Mouse (Mus musculus) intestine, postnatal 0 days (tissue): ENCODE results near the gene Myo10. TPM values are rescaled to one million over a fixed set of nuclear protein-coding genes. Genes with fewer than 3 reads are reported as not detected.
A peak's percentile ranks its signal among the peaks of the same experiment; 100 is the strongest.

ENCODE experiments used
- ATAC-seq: fragments of 200-750 bp; cut with Nextera tagmentation; 2 replicates; pipeline ENCODE4 v1.8.0; 2017; ENCODE audit warnings: mild to moderate bottlenecking, moderate TSS enrichment, moderate library complexity
- H3K27ac ChIP-seq: fragments of 300-500 bp; sonication (generic); 2 replicates; pipeline ENCODE4 v1.5.1; 2014; ENCODE audit warnings: mild to moderate bottlenecking, low read depth, low read length, moderate library complexity
- H3K27me3 ChIP-seq: fragments of 300-500 bp; sonication (generic); replicated peaks from 2 replicates; pipeline ENCODE4 v1.6.1; 2014; ENCODE audit warnings: low read length, mixed read lengths; ENCODE audit not compliant: control insufficient read depth, insufficient read depth
- H3K36me3 ChIP-seq: fragments of 300-500 bp; sonication (generic); 2 replicates; pipeline ENCODE4 v1.6.1; 2014; ENCODE audit warnings: mild to moderate bottlenecking, moderate library complexity; ENCODE audit not compliant: control insufficient read depth, insufficient read depth
- H3K4me1 ChIP-seq: fragments of 300-500 bp; sonication (generic); replicated peaks from 2 replicates; pipeline ENCODE4 v1.6.1; 2014; ENCODE audit warnings: antibody characterized with exemption, low read length, mixed read lengths; ENCODE audit not compliant: control insufficient read depth, insufficient read depth
- H3K4me2 ChIP-seq: fragments of 300-500 bp; sonication (generic); replicated peaks from 2 replicates; pipeline ENCODE4 v1.6.1; 2014; ENCODE audit warnings: low read depth, mild to moderate bottlenecking, moderate library complexity
- H3K4me3 ChIP-seq: fragments of 300-500 bp; sonication (generic); 2 replicates; pipeline ENCODE4 v1.5.1; 2014; ENCODE audit warnings: low read depth, low read length
- H3K9ac ChIP-seq: fragments of 300-500 bp; sonication (generic); 2 replicates; pipeline ENCODE4 v1.6.1; 2014; ENCODE audit warnings: mild to moderate bottlenecking, low read depth, low read length
- H3K9me3 ChIP-seq: fragments of 300-500 bp; sonication (generic); 2 replicates; pipeline ENCODE4 v1.6.1; 2016; ENCODE audit warnings: mixed run types; ENCODE audit not compliant: control insufficient read depth
- CTCF ChIP-seq: sonication (generic); IDR thresholded peaks from 2 replicates; pipeline ENCODE4 v1.5.1; 2016; ENCODE audit warnings: low read depth, mild to moderate bottlenecking, control low read depth, antibody characterized with exemption, moderate library complexity
- WGBS: fragments of 180-500 bp; shearing (Covaris S2); extraction: QIAGEN DNeasy Blood & Tissue Kit; methylation state at CpG from one replicate; pipeline ENCODE4 v1.1.7; 2014; 5-methylcytosine and 5-hydroxymethylcytosine counted together
- polyA plus RNA-seq: library from polyadenylated mRNA; unstranded; fragments of >200 nt; fragmentation: Nextera tagmentation; extraction: Ambion mirVana; gene quantifications from 2 replicates; pipeline ENCODE4 v1.2.1, GENCODE M21; 2015

Gene Myo10
- polyA plus RNA-seq, 1 experiment from 2014 or later, result 9.5 TPM

DNA sequence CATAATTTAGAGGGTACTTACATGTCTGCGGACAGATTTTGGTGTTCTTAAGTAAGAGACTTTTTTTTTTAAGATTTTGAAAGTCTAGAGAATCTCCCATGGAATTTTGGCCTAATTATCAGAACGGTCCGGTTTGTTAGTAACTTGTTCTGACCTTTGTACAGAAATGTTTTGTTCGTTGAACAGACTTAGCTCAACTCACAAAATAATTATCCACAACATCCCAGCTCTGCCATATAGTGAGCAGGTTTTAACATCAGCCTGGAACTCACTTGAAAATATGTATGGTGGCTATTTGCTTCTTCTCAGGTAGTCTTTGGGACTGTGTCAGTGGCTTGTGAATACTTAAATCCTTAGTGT lies 68.4 kb downstream of the Myo10 start:
- Histone ChIP-seq H3K27me3 (no peaks in the 10 kb centered on the region), H3K4me1 (no peaks in the 10 kb centered on the region), H3K36me3 (no peaks in the 10 kb centered on the region), H3K27ac (no peak overlapping the region), H3K4me3 (no peak overlapping the region), H3K9me3 (no peaks in the 10 kb centered on the region), H3K4me2 (no peak overlapping the region), H3K9ac (no peak overlapping the region)
- TF ChIP-seq CTCF, result no peak
- no peak for ATAC-seq
- 68% methylated on average over 4 of the region's 4 CpGs for WGBS

DNA sequence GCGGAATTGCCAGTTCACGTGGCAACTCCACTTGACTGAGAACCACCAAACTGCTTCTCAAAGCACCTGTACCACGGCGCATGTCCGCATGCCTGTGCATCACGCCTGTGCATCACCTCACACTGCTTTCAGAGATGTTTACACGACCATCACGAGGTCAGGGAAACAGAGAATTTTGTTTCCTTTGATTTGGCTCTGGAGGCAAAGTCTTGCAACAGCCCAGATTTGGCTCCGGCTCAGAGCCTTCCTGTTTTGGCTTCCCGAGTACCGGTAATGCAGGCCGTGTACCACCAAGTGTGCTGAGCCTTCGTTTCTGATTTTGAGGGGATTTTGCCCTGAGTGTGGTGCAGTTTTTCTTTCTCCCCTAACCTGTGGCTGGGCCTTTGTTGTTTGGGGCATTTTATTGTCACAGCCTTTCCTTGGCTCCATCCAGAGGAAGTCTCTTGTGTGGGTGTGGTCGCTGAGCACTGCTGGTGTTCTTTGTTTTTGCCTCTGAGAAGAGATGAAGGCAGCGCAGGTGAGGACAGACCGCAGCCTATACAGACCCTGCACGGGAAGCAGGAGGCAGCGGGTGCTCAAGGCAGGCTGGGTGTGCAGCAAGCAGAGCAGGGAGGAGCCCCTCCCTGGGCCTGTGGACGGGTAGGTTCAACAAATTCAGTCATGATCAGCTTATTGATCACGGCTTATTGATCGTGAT lies 70.1 kb downstream of the Myo10 start:
- WGBS, result 57% methylated on average over 21 of the region's 21 CpGs

DNA sequence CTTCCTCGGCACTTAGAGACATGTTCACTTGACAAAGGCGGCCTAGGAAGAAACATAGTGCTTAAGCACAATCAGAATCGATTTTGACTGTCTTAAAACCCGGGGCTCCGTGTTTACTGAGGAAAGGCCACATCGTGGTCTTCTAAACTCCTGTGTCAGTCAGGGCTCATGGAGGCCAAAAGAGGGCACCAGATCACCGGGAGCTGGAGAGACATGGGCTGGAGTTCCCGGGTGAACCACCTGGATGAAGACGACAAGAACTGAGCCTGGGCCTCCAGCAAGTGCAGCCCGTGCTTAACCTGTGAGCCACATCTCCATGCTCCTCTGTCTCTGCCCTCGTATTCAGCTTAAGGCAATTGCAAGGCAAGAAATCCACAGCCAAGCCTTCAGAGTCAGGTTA lies 71.4 kb downstream of the Myo10 start:
- no peak overlapping the region for H3K4me2 ChIP-seq
- no peak overlapping the region for H3K9ac ChIP-seq
- no peaks in the 10 kb centered on the region for H3K4me1 ChIP-seq
- ATAC-seq, result no peak
- H3K4me3 ChIP-seq, result no peak overlapping the region
- no peak overlapping the region for H3K27ac ChIP-seq
- WGBS, result 68% methylated on average over 11 of the region's 11 CpGs
- no peaks in the 10 kb centered on the region for H3K27me3 ChIP-seq
- 0 out of 2 replicates have a peak, but pooled peaks have one; percentile 16 for TF ChIP-seq CTCF
- no peaks in the 10 kb centered on the region for H3K9me3 ChIP-seq
- no peaks in the 10 kb centered on the region for H3K36me3 ChIP-seq

More for the DNA sequence above, 70.1 kb downstream of the Myo10 start:
- Histone ChIP-seq H3K4me2 (no peak overlapping the region), H3K9me3 (no peaks in the 10 kb centered on the region), H3K27me3 (no peaks in the 10 kb centered on the region), H3K4me1 (no peaks in the 10 kb centered on the region), H3K9ac (no peak overlapping the region), H3K4me3 (no peak overlapping the region), H3K36me3 (no peaks in the 10 kb centered on the region), H3K27ac (no peak overlapping the region)
- ATAC-seq, result no peak
- no peak for TF ChIP-seq CTCF

DNA sequence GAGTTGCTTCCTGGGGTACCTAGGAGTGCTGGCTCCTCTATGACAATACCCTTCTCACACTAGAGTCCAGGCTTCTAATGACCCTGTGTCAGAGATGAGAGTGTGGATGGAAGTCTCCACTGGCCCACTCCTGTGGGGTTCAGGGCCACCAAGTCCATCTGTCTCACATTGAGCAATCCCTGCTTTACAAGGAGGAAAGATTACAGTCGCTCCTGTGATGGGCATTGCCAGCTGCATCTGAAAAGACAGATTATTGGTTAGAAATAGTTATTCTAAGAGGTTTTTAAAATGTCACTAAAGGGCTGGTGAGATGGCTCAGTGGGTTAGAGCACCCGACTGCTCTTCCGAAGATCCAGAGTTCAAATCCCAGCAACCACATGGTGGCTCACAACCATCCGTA lies 72.4 kb downstream of the Myo10 start:
- Histone ChIP-seq H3K4me1 (no peaks in the 10 kb centered on the region), H3K36me3 (no peaks in the 10 kb centered on the region), H3K9me3 (no peaks in the 10 kb centered on the region), H3K4me2 (no peak overlapping the region), H3K27ac (no peak overlapping the region), H3K27me3 (no peaks in the 10 kb centered on the region), H3K9ac (no peak overlapping the region), H3K4me3 (no peak overlapping the region)
- TF ChIP-seq CTCF, result no peak
- ATAC-seq, result no peak
- 94% methylated on average over 3 of the region's 4 CpGs for WGBS

DNA sequence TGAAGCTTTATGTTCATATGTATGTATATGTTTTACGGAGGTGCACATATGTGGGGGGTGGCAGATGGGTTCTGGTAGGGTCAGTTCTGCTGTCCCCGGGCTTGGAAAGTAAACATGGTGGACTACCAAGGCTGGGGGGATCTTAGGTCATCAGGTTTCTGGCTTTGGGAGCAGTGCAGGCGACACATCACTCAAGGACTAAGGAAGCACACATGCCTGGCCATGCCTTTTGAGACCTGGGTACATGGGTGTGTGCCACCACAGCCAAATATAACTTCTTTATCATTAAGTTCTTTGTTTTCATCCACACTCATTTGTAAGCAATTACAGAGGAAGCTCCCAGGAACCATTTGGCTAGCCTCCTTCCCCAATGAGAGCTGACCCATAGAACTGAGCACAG lies 72.9 kb downstream of the Myo10 start:
- no peak for ATAC-seq
- WGBS, result 91% methylated on average over 3 of the region's 3 CpGs
- Histone ChIP-seq H3K27ac (no peak overlapping the region), H3K27me3 (no peaks in the 10 kb centered on the region), H3K9me3 (no peaks in the 10 kb centered on the region), H3K4me1 (no peaks in the 10 kb centered on the region), H3K36me3 (no peaks in the 10 kb centered on the region), H3K4me3 (no peak overlapping the region), H3K9ac (no peak overlapping the region), H3K4me2 (no peak overlapping the region)
- no peak for TF ChIP-seq CTCF

DNA sequence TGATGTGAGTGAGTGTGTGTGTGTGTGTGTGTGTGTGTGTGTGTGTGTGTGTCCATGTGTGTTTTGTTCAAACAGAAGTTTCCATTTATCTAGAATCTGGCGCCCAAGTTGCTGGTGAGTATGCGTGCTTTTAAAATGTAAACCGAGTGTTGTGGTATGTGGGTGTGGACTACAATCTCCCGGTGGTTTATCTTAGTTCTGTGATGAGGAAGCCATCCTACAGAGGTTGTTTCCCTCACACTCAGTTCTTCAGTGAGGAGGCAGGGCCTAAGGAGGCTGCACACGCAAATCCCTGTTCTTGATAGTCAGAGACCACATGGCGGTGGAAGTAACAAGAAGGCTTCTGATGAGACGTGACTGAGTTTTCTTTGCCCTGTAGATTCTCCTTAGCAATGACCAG lies 73.6 kb downstream of the Myo10 start:
- H3K36me3 ChIP-seq, result no peaks in the 10 kb centered on the region
- H3K4me1 ChIP-seq, result no peaks in the 10 kb centered on the region
- no peaks in the 10 kb centered on the region for H3K9me3 ChIP-seq
- H3K27ac ChIP-seq, result no peak overlapping the region
- WGBS, result 47% methylated on average over 7 of the region's 7 CpGs
- no peaks in the 10 kb centered on the region for H3K27me3 ChIP-seq
- no peak overlapping the region for H3K9ac ChIP-seq
- TF ChIP-seq CTCF, result no peak
- H3K4me2 ChIP-seq, result no peak overlapping the region
- no peak overlapping the region for H3K4me3 ChIP-seq
- ATAC-seq, result no peak

DNA sequence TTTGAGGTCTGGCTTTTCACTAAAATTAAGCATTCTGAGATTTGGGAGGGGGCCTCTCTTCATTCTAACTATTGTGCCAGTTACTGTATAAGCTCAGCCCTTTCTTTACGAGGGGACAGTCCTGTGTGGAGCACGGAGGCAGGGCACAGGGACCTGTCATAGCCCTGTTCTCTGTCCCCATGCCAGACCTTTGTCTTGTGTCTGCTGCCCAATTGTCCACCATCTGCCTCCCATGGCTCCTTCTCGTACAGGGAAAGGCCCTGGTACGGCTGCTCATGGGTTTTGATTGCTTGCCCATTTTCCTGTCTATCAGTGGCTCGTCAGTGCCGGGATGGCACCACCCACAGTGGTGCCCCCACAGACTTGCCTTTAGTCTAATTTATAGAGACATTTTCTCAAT lies 74.3 kb downstream of the Myo10 start:
- Histone ChIP-seq H3K4me3 (no peak overlapping the region), H3K27me3 (no peaks in the 10 kb centered on the region), H3K9me3 (no peaks in the 10 kb centered on the region), H3K4me2 (no peak overlapping the region), H3K9ac (no peak overlapping the region), H3K4me1 (no peaks in the 10 kb centered on the region), H3K36me3 (peaks cover 3% of the 10 kb centered on the region; the same call in 1 of the 2 replicates), H3K27ac (no peak overlapping the region)
- no peak for ATAC-seq
- no peak for TF ChIP-seq CTCF
- 96% methylated on average over 6 of the region's 6 CpGs for WGBS
